Mouse (Mus musculus) lung, embryonic 14.5 days (tissue): Measurements from ENCODE around the gene Cgnl1. TPM values are rescaled to one million over a fixed set of nuclear protein-coding genes. Genes with fewer than 3 reads are reported as not detected.
A peak's percentile ranks its signal among the peaks of the same experiment; 100 is the strongest.

ENCODE experiments used
- ATAC-seq: fragments of 200-750 bp; cut with Nextera tagmentation; 2 replicates; pipeline ENCODE4 v1.8.0; 2017; ENCODE audit warnings: mild to moderate bottlenecking, moderate TSS enrichment, moderate library complexity; ENCODE audit not compliant: insufficient read depth
- DNase-seq: peaks from one replicate; pipeline ENCODE4 v3.0.0-alpha.2; 2015
- H3K27ac ChIP-seq: fragments of 300-500 bp; sonication (generic); 2 replicates; pipeline ENCODE4 v1.5.1; 2014; ENCODE audit warnings: low read depth, mild to moderate bottlenecking, moderate library complexity
- H3K27me3 ChIP-seq: fragments of 300-500 bp; sonication (generic); 2 replicates; pipeline ENCODE4 v1.6.1; 2014; ENCODE audit warnings: low read length, control low read depth; ENCODE audit not compliant: insufficient read depth
- H3K36me3 ChIP-seq: fragments of 300-500 bp; sonication (generic); 2 replicates; pipeline ENCODE4 v1.6.1; 2014; ENCODE audit warnings: control low read depth; ENCODE audit not compliant: insufficient read depth
- H3K4me1 ChIP-seq: fragments of 300-500 bp; sonication (generic); 2 replicates; pipeline ENCODE4 v1.6.1; 2014; ENCODE audit warnings: antibody characterized with exemption, control low read depth; ENCODE audit not compliant: insufficient read depth
- H3K4me2 ChIP-seq: fragments of 300-500 bp; sonication (generic); 2 replicates; pipeline ENCODE4 v1.6.1; 2014; ENCODE audit warnings: mild to moderate bottlenecking
- H3K4me3 ChIP-seq: fragments of 300-500 bp; sonication (generic); 2 replicates; pipeline ENCODE4 v1.5.1; 2014; ENCODE audit warnings: low read depth, low read length
- H3K9ac ChIP-seq: fragments of 300-500 bp; sonication (generic); 2 replicates; pipeline ENCODE4 v1.6.1; 2014
- H3K9me3 ChIP-seq: fragments of 300-500 bp; sonication (generic); 2 replicates; pipeline ENCODE4 v1.6.1; 2016; ENCODE audit warnings: low read depth, low read length, control low read depth
- CTCF ChIP-seq: IDR thresholded peaks from 2 replicates; pipeline ENCODE4 v1.5.1; 2016; ENCODE audit warnings: antibody characterized with exemption, low read depth
- WGBS: fragments of 180-500 bp; shearing (Covaris S2); extraction: QIAGEN DNeasy Blood & Tissue Kit; methylation state at CpG from one replicate; pipeline ENCODE4 v1.1.7; 2014; 5-methylcytosine and 5-hydroxymethylcytosine counted together
- polyA plus RNA-seq: library from polyadenylated mRNA; unstranded; fragments of >200 nt; fragmentation: Nextera tagmentation; extraction: Ambion mirVana; gene quantifications from 2 replicates; pipeline ENCODE4 v1.2.1, GENCODE M21; 2014

Gene Cgnl1
- polyA plus RNA-seq, 1 experiment from 2014 or later: 19.3 TPM

- Histone ChIP-seq H3K36me3 (no peaks in the 10 kb centered on the region), H3K9ac (no peak overlapping the region; the same call in 1 of the 2 replicates), H3K4me1 (peaks cover 34% of the 10 kb centered on the region), H3K4me3 (no peak overlapping the region), H3K27me3 (no peaks in the 10 kb centered on the region), H3K4me2 (peak overlapping the region; percentile 35; the same call in 1 of the 2 replicates), H3K9me3 (no peaks in the 10 kb centered on the region), H3K27ac (peak overlapping the region; percentile 75)
- no peak for DNase-seq
- 30% methylated on average over 5 of the region's 5 CpGs for WGBS
- ATAC-seq: 0 out of 2 replicates have a peak, but pooled peaks have one; percentile 24
- TF ChIP-seq CTCF: no peak
These were observed 11.5 kb downstream of the Cgnl1 start for GRCm38 (mm10) chr9:71759893-71760292.

- no peak for ATAC-seq
- no peaks in the 10 kb centered on the region for H3K27me3 ChIP-seq
- 51% methylated on average over 8 of the region's 8 CpGs for WGBS
- TF ChIP-seq CTCF: no peak
- no peaks in the 10 kb centered on the region for H3K9me3 ChIP-seq
- no peak overlapping the region for H3K9ac ChIP-seq
- peaks cover 38% of the 10 kb centered on the region for H3K4me1 ChIP-seq
- no peaks in the 10 kb centered on the region for H3K36me3 ChIP-seq
- no peak overlapping the region for H3K4me3 ChIP-seq
- H3K4me2 ChIP-seq: no peak overlapping the region
- DNase-seq: no peak
- no peak overlapping the region for H3K27ac ChIP-seq
These were observed 14.0 kb downstream of the Cgnl1 start for GRCm38 (mm10) chr9:71757386-71757785.

- DNase-seq (no peak), ATAC-seq (no peak)
- Histone ChIP-seq H3K27ac (no peak overlapping the region), H3K9me3 (no peaks in the 10 kb centered on the region), H3K9ac (no peak overlapping the region), H3K27me3 (no peaks in the 10 kb centered on the region), H3K4me3 (no peak overlapping the region), H3K36me3 (no peaks in the 10 kb centered on the region), H3K4me2 (no peak overlapping the region), H3K4me1 (peaks cover 38% of the 10 kb centered on the region)
- no peak for TF ChIP-seq CTCF
- WGBS: 17% methylated on average over 4 of the region's 4 CpGs
These were observed 14.5 kb downstream of the Cgnl1 start for GRCm38 (mm10) chr9:71756916-71757315.

GRCm38 (mm10) chr9:71753981-71754380, 17.4 kb downstream of the Cgnl1 start:
- DNase-seq: no peak
- Histone ChIP-seq H3K9me3 (no peaks in the 10 kb centered on the region), H3K9ac (no peak overlapping the region), H3K4me1 (peaks cover 27% of the 10 kb centered on the region), H3K36me3 (no peaks in the 10 kb centered on the region), H3K4me3 (no peak overlapping the region), H3K27me3 (no peaks in the 10 kb centered on the region), H3K4me2 (no peak overlapping the region), H3K27ac (peak overlapping the region; percentile 27; the same call in 1 of the 2 replicates)
- no peak for TF ChIP-seq CTCF
- ATAC-seq: no peak
- WGBS: 40% methylated on average over 4 of the region's 4 CpGs

GRCm38 (mm10) chr9:71753529-71753928, 17.9 kb downstream of the Cgnl1 start:
- H3K4me3 ChIP-seq: no peak overlapping the region
- ATAC-seq: no peak
- TF ChIP-seq CTCF: no peak
- H3K27ac ChIP-seq: 0 out of 2 replicates have a peak overlapping the region, but pooled peaks have one; percentile 27
- H3K36me3 ChIP-seq: no peaks in the 10 kb centered on the region
- no peak overlapping the region for H3K4me2 ChIP-seq
- H3K4me1 ChIP-seq: peaks cover 22% of the 10 kb centered on the region
- H3K27me3 ChIP-seq: no peaks in the 10 kb centered on the region
- DNase-seq: no peak
- H3K9ac ChIP-seq: no peak overlapping the region
- WGBS: 58% methylated on average over 4 of the region's 4 CpGs
- no peaks in the 10 kb centered on the region for H3K9me3 ChIP-seq

GRCm38 (mm10) chr9:71753117-71753516, 18.3 kb downstream of the Cgnl1 start:
- Histone ChIP-seq H3K36me3 (no peaks in the 10 kb centered on the region), H3K9me3 (no peaks in the 10 kb centered on the region), H3K4me1 (peaks cover 22% of the 10 kb centered on the region), H3K27me3 (no peaks in the 10 kb centered on the region), H3K27ac (no peak overlapping the region), H3K9ac (no peak overlapping the region), H3K4me3 (no peak overlapping the region), H3K4me2 (no peak overlapping the region)
- 41% methylated on average over 2 of the region's 2 CpGs for WGBS
- ATAC-seq (no peak), DNase-seq (no peak)
- TF ChIP-seq CTCF: no peak

- Histone ChIP-seq H3K9me3 (no peaks in the 10 kb centered on the region), H3K4me1 (peaks cover 15% of the 10 kb centered on the region), H3K4me2 (no peak overlapping the region), H3K4me3 (no peak overlapping the region), H3K27me3 (no peaks in the 10 kb centered on the region), H3K36me3 (no peaks in the 10 kb centered on the region), H3K9ac (no peak overlapping the region), H3K27ac (peak overlapping the region; percentile 48; the same call in 1 of the 2 replicates)
- TF ChIP-seq CTCF: no peak
- 8% methylated on average over 4 of the region's 4 CpGs for WGBS
- peak; percentile 81 for DNase-seq
- peak; percentile 75 for ATAC-seq
These were observed 21.3 kb downstream of the Cgnl1 start for GRCm38 (mm10) chr9:71750015-71750672.
